In the genomic region with DNA sequence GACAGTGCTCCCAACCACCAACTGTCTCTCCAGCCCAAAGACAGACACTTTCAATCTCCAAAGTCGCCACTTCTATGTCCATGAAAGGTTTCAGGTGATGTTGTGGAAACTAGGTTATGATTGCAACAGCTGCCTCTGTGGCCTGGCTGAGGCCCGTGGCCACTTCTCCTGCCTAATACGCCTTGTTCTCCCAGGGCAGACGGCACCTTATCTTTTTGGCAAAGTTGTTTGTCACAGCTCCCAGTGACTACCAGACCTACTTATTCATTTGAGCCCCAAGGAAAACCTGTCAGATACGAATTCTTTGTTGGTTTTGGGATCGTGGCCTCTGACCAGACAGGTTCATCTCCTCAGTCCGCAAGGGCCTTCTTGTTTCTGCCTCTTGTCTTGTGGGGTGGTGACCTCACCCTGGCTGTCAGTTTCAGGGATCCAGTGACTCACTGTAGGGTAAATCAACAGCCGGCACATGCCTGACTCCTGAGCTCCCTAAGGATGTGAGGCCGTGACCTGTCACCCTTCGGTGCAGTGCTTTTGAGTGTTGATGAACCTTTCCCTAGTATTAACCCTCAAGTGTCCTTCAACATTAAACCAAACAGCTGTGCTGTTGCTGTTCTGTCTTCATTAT, we compare ENCODE assay signal across 30 mouse cellular contexts. TPM values are rescaled to one million over a fixed set of nuclear protein-coding genes. Genes with fewer than 3 reads are reported as not detected.
DNase-seq lines count a peak whose midpoint lies in the region.
"Had no signal": no experiment of that assay in that cellular context is flagged by ENCODE, and none has a peak within 500 bp of the region (broad histone marks: within the 10 kb centered on the region; RNA-seq: fewer than 3 reads in every experiment).

No protein-coding gene starts in this region.

- intact Hi-C loops in heart, postnatal 25 days (cut with DNase I), result no loop called here

- DNase-seq in adrenal gland, adult 2 months, result peak; percentile 73
- no peak for DNase-seq in adrenal gland, postnatal 25 days
- DNase-seq in embryo, embryonic 10.5 days (ENCODE audit: low spot score), result peak; percentile 10
- DNase-seq in embryo, embryonic 11 days, result no peak
- DNase-seq in heart, adult 9 months (ENCODE audit: low spot score in 2 of 2), result peak; percentile 32 to 38
- no peak for DNase-seq in heart, postnatal 25 days (ENCODE audit: low spot score)
- peak; percentile 36 for DNase-seq in ZHBTc4 (ENCODE audit: low read depth, low spot score)
- DNase-seq in testis, postnatal 14 days (ENCODE audit: low spot score), result no peak
- DNase-seq: adrenal gland, postnatal 14 days; cerebellum, adult 11 months; cerebellum, adult 8-10 months; cerebellum, postnatal 14 days; gastrocnemius, adult 2 months; gastrocnemius, postnatal 25 days; kidney, adult 8-10 months had no signal

RNA-seq across cellular contexts. Expression of a gene that starts 15.1 kb away (rescaled TPM):
- total RNA-seq in adrenal gland, adult 2 months (2021), result under 1 TPM; 0.35 to 0.49 TPM
- 0.29 and 2.1 TPM in 2 replicates for polyA plus RNA-seq in adrenal gland, adult 2 months (2012; rRNA removed)
- 0.85 TPM in 1 of 2 replicates, not detected in the other for total RNA-seq in adrenal gland, postnatal 25 days (2021)
- total RNA-seq in heart, postnatal 25 days (2021), result 1 to 10 TPM in 1 of 2 experiments, under 1 TPM in 1; 0.36 to 1.1 TPM
- total RNA-seq: G1E; granulocyte monocyte progenitor cell, adult 5-6 weeks had no signal
- polyA plus RNA-seq: erythroblast, embryonic 14.5 days; G1E; inflammation-experienced regulatory T-cells, adult 6 months had no signal

RNA-seq across cellular contexts. Expression of a gene that starts 23.9 kb away (rescaled TPM):
- 100 to 1,000 TPM; 104 to 111 TPM for total RNA-seq in adrenal gland, adult 2 months (2021)
- polyA plus RNA-seq in adrenal gland, adult 2 months (2012; rRNA removed), result 21.4 and 23.1 TPM in 2 replicates
- 78.7 and 85.4 TPM in 2 replicates for total RNA-seq in adrenal gland, postnatal 25 days (2021)
- total RNA-seq in heart, postnatal 25 days (2021), result 10 to 100 TPM; 87.4 to 92.9 TPM

RNA-seq across cellular contexts. Expression of a gene that starts 29.7 kb away (rescaled TPM):
- total RNA-seq in adrenal gland, adult 2 months (2021), result not detected
- not detected in 2 replicates for polyA plus RNA-seq in adrenal gland, adult 2 months (2012; rRNA removed)
- total RNA-seq in adrenal gland, postnatal 25 days (2021), result not detected in 2 replicates
- total RNA-seq in heart, postnatal 25 days (2021), result not detected
- total RNA-seq: adrenal gland, postnatal 14 days; common myeloid progenitor, adult 5-6 weeks; G1E; gastrocnemius, adult 2 months; gastrocnemius, postnatal 25 days; granulocyte monocyte progenitor cell, adult 5-6 weeks had no signal
- polyA plus RNA-seq: brain, embryonic 14.5 days; embryonic facial prominence, embryonic 11.5 days; embryonic facial prominence, embryonic 15.5 days; erythroblast, embryonic 14.5 days; forebrain, embryonic 10.5 days; forebrain, embryonic 14.5 days; G1E; heart, embryonic 13.5 days; heart, postnatal 0 days; hindbrain, embryonic 11.5 days; hindbrain, embryonic 15.5 days; inflammation-experienced regulatory T-cells, adult 6 months; kidney, embryonic 16.5 days had no signal

RNA-seq across cellular contexts. Expression of a gene that starts 30.8 kb away (rescaled TPM):
- 10 to 100 TPM; 41.1 to 41.6 TPM for total RNA-seq in adrenal gland, adult 2 months (2021)
- polyA plus RNA-seq in adrenal gland, adult 2 months (2012; rRNA removed), result 11.6 and 12.8 TPM in 2 replicates
- 33.8 and 41.3 TPM in 2 replicates for total RNA-seq in adrenal gland, postnatal 25 days (2021)
- total RNA-seq in heart, postnatal 25 days (2021), result 10 to 100 TPM; 25.9 to 27.4 TPM

RNA-seq across cellular contexts. Expression of a gene that starts 30.8 kb away (rescaled TPM):
- 10 to 100 TPM; 12.4 to 14.8 TPM for total RNA-seq in adrenal gland, adult 2 months (2021)
- polyA plus RNA-seq in adrenal gland, adult 2 months (2012; rRNA removed), result 0.32 and 0.57 TPM in 2 replicates
- 16.5 and 21.2 TPM in 2 replicates for total RNA-seq in adrenal gland, postnatal 25 days (2021)
- 10 to 100 TPM; 11.2 to 14.7 TPM for total RNA-seq in heart, postnatal 25 days (2021)

Comparison
In these comparisons a context has a peak if more than half of its experiments do, and no peak if none do; other contexts are left out.
1. DNase-seq: peak in adrenal gland, adult 2 months (single experiment), embryo, embryonic 10.5 days (single experiment), heart, adult 9 months (2 of 2) and ZHBTc4 (single experiment); none in adrenal gland, postnatal 25 days (single experiment), embryo, embryonic 11 days (single experiment), heart, postnatal 25 days (single experiment) and testis, postnatal 14 days (single experiment).